Mouse (Mus musculus): ENCODE data around the gene Meis2.

- no peak for TF ChIP-seq MAFK (IDR thresholded peaks at IDR 0.05; ENCODE audit: insufficient read depth, low read depth, low read length)
- no peak for TF ChIP-seq ZNF384 (IDR thresholded peaks at IDR 0.05; ENCODE audit: low read depth, low read length)
- TF ChIP-seq HCFC1 (IDR thresholded peaks at IDR 0.05; ENCODE audit: borderline replicate concordance, insufficient read depth, low read length) = no peak
- TF ChIP-seq ZC3H11A (IDR thresholded peaks at IDR 0.05; ENCODE audit: borderline replicate concordance, low read depth, low read length) = no peak
- no peak for TF ChIP-seq CHD2 (IDR thresholded peaks at IDR 0.05; ENCODE audit: low read depth, low read length)
Observed at GRCm38 (mm10) chr2:116010469-116010868, 55.2 kb downstream of the Meis2 start.

Measured in ES-E14 (cell line).